Mouse (Mus musculus) heart, postnatal 0 days (tissue): ENCODE data around the gene Pxylp1.

ENCODE experiments used
- CTCF ChIP-seq: IDR thresholded peaks from 2 replicates; pipeline ENCODE4 v1.5.1; 2016; ENCODE audit warnings: antibody characterized with exemption, control low read depth, low read depth
- EP300 ChIP-seq: IDR thresholded peaks from 2 replicates; pipeline ENCODE4 v1.6.1; 2016; ENCODE audit warnings: antibody characterized with exemption, low read depth

GRCm38 (mm10) chr9:96899004-96899403 is 6.5 kb upstream of the Pxylp1 start:
- TF ChIP-seq EP300 (no peak), CTCF (no peak)
